Mouse (Mus musculus): ENCODE data around the gene Fsip1. TPM values are rescaled to one million over a fixed set of nuclear protein-coding genes. Genes with fewer than 3 reads are reported as not detected.
"Not testable (repeated sequence)": the region's sequence is repeated elsewhere in the genome, so short reads cannot be mapped to it uniquely, and the experiment has no call there.

Fsip1 gene
- total RNA-seq, 2 experiments from 2014 or later = 0.52 to 0.88 TPM

- DNase-seq = no peak
Measured at GRCm38 (mm10) chr2:118174558-118175383, 82.0 kb downstream of the Fsip1 start.

GRCm38 (mm10) chr2:118168225-118168624 is 88.5 kb downstream of the Fsip1 start:
- no peak for DNase-seq

- no peak for DNase-seq
Measured at GRCm38 (mm10) chr2:118167731-118168130, 89.0 kb downstream of the Fsip1 start.

- DNase-seq = no peak
Measured at GRCm38 (mm10) chr2:118165691-118166090, 91.1 kb downstream of the Fsip1 start.

GRCm38 (mm10) chr2:118164137-118164536 is 92.6 kb downstream of the Fsip1 start:
- DNase-seq = no peak

GRCm38 (mm10) chr2:118162486-118162885 is 94.3 kb downstream of the Fsip1 start:
- DNase-seq = no peak

GRCm38 (mm10) chr2:118160991-118161390 is 95.8 kb downstream of the Fsip1 start:
- no peak for DNase-seq

GRCm38 (mm10) chr2:118160547-118160946 is 96.2 kb downstream of the Fsip1 start:
- DNase-seq = no peak

- DNase-seq = no peak
Measured at GRCm38 (mm10) chr2:118159126-118159525, 97.6 kb downstream of the Fsip1 start.

GRCm38 (mm10) chr2:118158095-118158494 is 98.7 kb downstream of the Fsip1 start:
- DNase-seq = no peak

GRCm38 (mm10) chr2:118149855-118150563 is 106.8 kb downstream of the Fsip1 start:
- peak; percentile 22 to 45 for DNase-seq

GRCm38 (mm10) chr2:118148321-118149142 is 108.2 kb downstream of the Fsip1 start:
- no peak for DNase-seq

- not testable (repeated sequence) for DNase-seq
Measured at GRCm38 (mm10) chr2:118147749-118148148, 109.0 kb downstream of the Fsip1 start.

GRCm38 (mm10) chr2:118141651-118142050 is 115.1 kb downstream of the Fsip1 start:
- DNase-seq = no peak

- DNase-seq = no peak
Measured at GRCm38 (mm10) chr2:118139261-118139660, 117.5 kb downstream of the Fsip1 start.

- DNase-seq = no peak
Measured at GRCm38 (mm10) chr2:118137776-118138175, 119.0 kb downstream of the Fsip1 start.

- no peak for DNase-seq
Measured at GRCm38 (mm10) chr2:118137071-118137470, 119.7 kb downstream of the Fsip1 start.

- no peak for DNase-seq
Measured at GRCm38 (mm10) chr2:118128313-118128712, 128.5 kb downstream of the Fsip1 start.

GRCm38 (mm10) chr2:118127516-118128288 is 129.1 kb downstream of the Fsip1 start:
- DNase-seq = no peak

- no peak for DNase-seq
Measured at GRCm38 (mm10) chr2:118125943-118126470, 130.8 kb downstream of the Fsip1 start.

GRCm38 (mm10) chr2:118125211-118125939 is 131.4 kb downstream of the Fsip1 start:
- DNase-seq = no peak

Data from layer of hippocampus, postnatal 36 days (tissue).